Mouse (Mus musculus) heart, postnatal 0 days (tissue): ENCODE results near the gene Gm9376. TPM values are rescaled to one million over a fixed set of nuclear protein-coding genes. Genes with fewer than 3 reads are reported as not detected.

Experiments
- ATAC-seq: fragments of 200-750 bp; cut with Nextera tagmentation; 2 replicates; pipeline ENCODE4 v1.8.0; 2017; ENCODE audit warnings: low read depth, moderate number of reproducible peaks, moderate library complexity; ENCODE audit not compliant: insufficient read depth
- DNase-seq: peaks from one replicate; pipeline ENCODE4 v3.0.0-alpha.2; 2016; ENCODE audit warnings: low spot score
- H3K27ac ChIP-seq: fragments of 300-500 bp; sonication (generic); 2 replicates; pipeline ENCODE4 v1.5.1; 2014; ENCODE audit warnings: low read depth, mild to moderate bottlenecking
- H3K27me3 ChIP-seq: fragments of 300-500 bp; sonication (generic); 2 replicates; pipeline ENCODE4 v1.6.1; 2014; ENCODE audit warnings: low read length, mixed read lengths; ENCODE audit not compliant: control insufficient read depth, insufficient read depth
- H3K36me3 ChIP-seq: fragments of 300-500 bp; sonication (generic); replicated peaks from 2 replicates; pipeline ENCODE4 v1.6.1; 2014; ENCODE audit warnings: low read length, mixed read lengths; ENCODE audit not compliant: control insufficient read depth, insufficient read depth
- H3K4me1 ChIP-seq: fragments of 300-500 bp; sonication (generic); 2 replicates; pipeline ENCODE4 v1.6.1; 2014; ENCODE audit warnings: antibody characterized with exemption; ENCODE audit not compliant: control insufficient read depth, insufficient read depth
- H3K4me2 ChIP-seq: fragments of 300-500 bp; sonication (generic); 2 replicates; pipeline ENCODE4 v1.6.1; 2014; ENCODE audit warnings: low read depth, mild to moderate bottlenecking, low read length, moderate library complexity
- H3K4me3 ChIP-seq: fragments of 300-500 bp; sonication (generic); 2 replicates; pipeline ENCODE4 v1.5.1; 2014; ENCODE audit warnings: low read depth, low read length
- H3K9ac ChIP-seq: fragments of 300-500 bp; sonication (generic); replicated peaks from 2 replicates; pipeline ENCODE4 v1.6.1; 2014; ENCODE audit warnings: low read depth, low read length, mixed read lengths
- H3K9me3 ChIP-seq: fragments of 300-500 bp; sonication (generic); replicated peaks from 2 replicates; pipeline ENCODE4 v1.6.1; 2016; ENCODE audit warnings: low read length; ENCODE audit not compliant: control insufficient read depth
- CTCF ChIP-seq: IDR thresholded peaks from 2 replicates; pipeline ENCODE4 v1.5.1; 2016; ENCODE audit warnings: antibody characterized with exemption, control low read depth, low read depth
- EP300 ChIP-seq: IDR thresholded peaks from 2 replicates; pipeline ENCODE4 v1.6.1; 2016; ENCODE audit warnings: antibody characterized with exemption, low read depth
- WGBS: fragments of 180-500 bp; shearing (Covaris S2); extraction: QIAGEN DNeasy Blood & Tissue Kit; methylation state at CpG from one replicate; pipeline ENCODE4 v1.1.7; 2014; 5-methylcytosine and 5-hydroxymethylcytosine counted together
- polyA plus RNA-seq: library from polyadenylated mRNA; unstranded; fragments of >200 nt; fragmentation: Nextera tagmentation; extraction: Ambion mirVana; gene quantifications from 2 replicates; pipeline ENCODE4 v1.2.1, GENCODE M21; 2015
- total RNA-seq: library from RNA; depleted of rRNA; stranded (reverse); fragments of >200 nt; gene quantifications from 2 replicates; pipeline ENCODE4 v1.2.3, GENCODE M21; 2014; ENCODE audit warnings: low replicate concordance; rRNA removed

Gm9376 gene
- total RNA-seq (not detected in 2 replicates), polyA plus RNA-seq (not detected in 2 replicates)

- Histone ChIP-seq H3K4me1 (no peaks in the 10 kb centered on the region), H3K4me2 (no peak within 1 kb of the TSS), H3K9me3 (no peaks in the 10 kb centered on the region), H3K4me3 (no peak within 1 kb of the TSS), H3K27ac (no peak within 1 kb of the TSS), H3K27me3 (no peaks in the 10 kb centered on the region), H3K9ac (no peak within 1 kb of the TSS), H3K36me3 (no peaks in the 10 kb centered on the region)
- WGBS = 84% methylated on average over 2 of the region's 2 CpGs
- no peak for TF ChIP-seq EP300
- no peak for TF ChIP-seq CTCF
- DNase-seq (no peak), ATAC-seq (no peak)
Observed at GRCm38 (mm10) chr14:118266660-118267059, at the start of gene Gm9376. Gene Gm9376 (plus strand): TSS chr14:118266960.

GRCm38 (mm10) chr14:118220885-118221284, 45.9 kb upstream of the Gm9376 start:
- Histone ChIP-seq H3K4me3 (no peak overlapping the region), H3K9me3 (no peaks in the 10 kb centered on the region), H3K27ac (no peak overlapping the region), H3K4me2 (no peak overlapping the region), H3K9ac (no peak overlapping the region), H3K36me3 (no peaks in the 10 kb centered on the region), H3K4me1 (no peaks in the 10 kb centered on the region), H3K27me3 (peaks cover 39% of the 10 kb centered on the region)
- DNase-seq = no peak
- no peak for ATAC-seq
- 73% methylated on average over 1 of the region's 1 CpGs for WGBS
- peak; percentile 17; the same call in 1 of the 2 replicates for TF ChIP-seq CTCF
- TF ChIP-seq EP300 = no peak

- ATAC-seq (no peak), DNase-seq (no peak)
- Histone ChIP-seq H3K9ac (no peak overlapping the region), H3K9me3 (no peaks in the 10 kb centered on the region), H3K27me3 (peaks cover 82% of the 10 kb centered on the region), H3K27ac (no peak overlapping the region), H3K4me3 (no peak overlapping the region), H3K36me3 (no peaks in the 10 kb centered on the region), H3K4me2 (no peak overlapping the region), H3K4me1 (no peaks in the 10 kb centered on the region)
- WGBS = 17% methylated on average over 16 of the region's 16 CpGs
- TF ChIP-seq CTCF = no peak
- TF ChIP-seq EP300 = no peak
Observed at GRCm38 (mm10) chr14:118225061-118225743, 41.6 kb upstream of the Gm9376 start.

- Histone ChIP-seq H3K4me1 (no peaks in the 10 kb centered on the region), H3K9me3 (no peaks in the 10 kb centered on the region), H3K27me3 (peaks cover 88% of the 10 kb centered on the region), H3K36me3 (no peaks in the 10 kb centered on the region), H3K9ac (no peak overlapping the region), H3K4me2 (peak overlapping the region; percentile 30), H3K4me3 (peak overlapping the region; percentile 30), H3K27ac (no peak overlapping the region)
- no peak for ATAC-seq
- 1% methylated on average over 21 of the region's 21 CpGs for WGBS
- no peak for DNase-seq
- TF ChIP-seq CTCF (no peak), EP300 (no peak)
Observed at GRCm38 (mm10) chr14:118225911-118226310, 40.8 kb upstream of the Gm9376 start.

GRCm38 (mm10) chr14:118226471-118227155, 40.1 kb upstream of the Gm9376 start:
- TF ChIP-seq EP300 (no peak), CTCF (no peak)
- no peaks in the 10 kb centered on the region for H3K36me3 ChIP-seq
- no peaks in the 10 kb centered on the region for H3K9me3 ChIP-seq
- DNase-seq = no peak
- WGBS = 3% methylated on average over 21 of the region's 21 CpGs
- H3K27me3 ChIP-seq = peaks cover 95% of the 10 kb centered on the region
- H3K4me2 ChIP-seq = no peak overlapping the region; the same call in 1 of the 2 replicates
- H3K4me1 ChIP-seq = no peaks in the 10 kb centered on the region
- no peak for ATAC-seq
- H3K9ac ChIP-seq = no peak overlapping the region
- no peak overlapping the region for H3K27ac ChIP-seq
- peak overlapping the region; percentile 30; the same call in 1 of the 2 replicates for H3K4me3 ChIP-seq
